Mouse (Mus musculus) midbrain, embryonic 16.5 days (tissue): ENCODE measurements at regions not wholly inside any gene's neighbourhood (a gene's known extent, or its start where the extent isn't known, plus 50 kb on each side); places are given as distances from the start of the nearest gene placed in this dataset.

Source experiments
- ATAC-seq: fragments of 200-750 bp; cut with Nextera tagmentation; 2 replicates; pipeline ENCODE4 v1.8.0; 2017; ENCODE audit warnings: moderate TSS enrichment
- H3K27ac ChIP-seq: fragments of 300-500 bp; sonication (generic); 2 replicates; pipeline ENCODE4 v1.5.1; 2014; ENCODE audit warnings: mild to moderate bottlenecking, low read length, mixed read lengths
- H3K27me3 ChIP-seq: fragments of 300-500 bp; sonication (generic); 2 replicates; pipeline ENCODE4 v1.6.1; 2014; ENCODE audit warnings: low read depth, low read length, mixed read lengths; ENCODE audit not compliant: control insufficient read depth, insufficient read depth
- H3K36me3 ChIP-seq: fragments of 300-500 bp; sonication (generic); 2 replicates; pipeline ENCODE4 v1.6.1; 2014; ENCODE audit warnings: mild to moderate bottlenecking, low read length, moderate library complexity, mixed read lengths; ENCODE audit not compliant: control insufficient read depth, insufficient read depth
- H3K4me1 ChIP-seq: fragments of 300-500 bp; sonication (generic); 2 replicates; pipeline ENCODE4 v1.6.1; 2014; ENCODE audit warnings: mild to moderate bottlenecking, low read length, mixed read lengths; ENCODE audit not compliant: control insufficient read depth, insufficient read depth
- H3K4me2 ChIP-seq: fragments of 300-500 bp; sonication (generic); 2 replicates; pipeline ENCODE4 v1.6.1; 2014; ENCODE audit warnings: mild to moderate bottlenecking, low read length, mixed read lengths
- H3K4me3 ChIP-seq: fragments of 300-500 bp; sonication (generic); 2 replicates; pipeline ENCODE4 v1.5.1; 2014; ENCODE audit warnings: low read depth, mild to moderate bottlenecking, low read length, moderate library complexity, mixed read lengths
- H3K9ac ChIP-seq: fragments of 300-500 bp; sonication (generic); 2 replicates; pipeline ENCODE4 v1.6.1; 2014; ENCODE audit warnings: low read depth, low read length, mixed read lengths
- H3K9me3 ChIP-seq: fragments of 300-500 bp; sonication (generic); replicated peaks from 2 replicates; pipeline ENCODE4 v1.6.1; 2014; ENCODE audit warnings: mild to moderate bottlenecking, low read length, mixed read lengths; ENCODE audit not compliant: control insufficient read depth, poor library complexity, severe bottlenecking
- WGBS: fragments of 180-500 bp; shearing (Covaris S2); extraction: QIAGEN DNeasy Blood & Tissue Kit; methylation state at CpG from one replicate; pipeline ENCODE4 v1.1.7; 2014; 5-methylcytosine and 5-hydroxymethylcytosine counted together

- ATAC-seq, result no peak
- Histone ChIP-seq H3K36me3 (no peaks in the 10 kb centered on the region), H3K9me3 (no peaks in the 10 kb centered on the region), H3K4me2 (no peak overlapping the region), H3K9ac (no peak overlapping the region), H3K27ac (no peak overlapping the region), H3K4me3 (no peak overlapping the region), H3K27me3 (no peaks in the 10 kb centered on the region), H3K4me1 (no peaks in the 10 kb centered on the region)
- WGBS, result 50% methylated on average over 2 of the region's 2 CpGs
These were observed 191.7 kb downstream of the Tprg start for GRCm38 (mm10) chr16:25478300-25478699.

DNA sequence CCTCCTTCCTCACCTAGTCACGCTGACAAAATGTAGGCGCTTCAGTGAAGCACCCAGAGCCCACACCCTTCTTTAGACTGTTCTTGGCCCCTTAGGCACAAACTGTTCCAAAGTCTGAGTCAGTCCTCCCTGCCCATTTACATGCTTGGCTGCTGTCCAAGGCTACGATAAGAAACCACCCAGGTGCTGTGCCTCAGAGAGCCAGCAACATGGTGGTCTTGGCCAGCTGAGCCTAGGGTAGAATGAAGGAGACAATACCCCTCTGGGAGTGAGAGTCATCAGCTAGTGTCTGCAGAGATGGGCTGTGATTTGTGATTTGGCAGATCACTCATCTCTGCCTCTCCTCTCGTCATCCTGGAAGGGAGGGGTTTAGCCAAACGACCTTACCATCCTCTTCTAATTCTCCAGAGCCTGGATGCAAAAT lies 197.2 kb downstream of the Tprg start:
- H3K9ac ChIP-seq, result no peak overlapping the region
- no peak for ATAC-seq
- H3K4me2 ChIP-seq, result no peak overlapping the region
- no peak overlapping the region for H3K27ac ChIP-seq
- H3K9me3 ChIP-seq, result no peaks in the 10 kb centered on the region
- no peaks in the 10 kb centered on the region for H3K27me3 ChIP-seq
- no peak overlapping the region for H3K4me3 ChIP-seq
- WGBS, result 69% methylated on average over 5 of the region's 5 CpGs
- no peaks in the 10 kb centered on the region for H3K4me1 ChIP-seq
- H3K36me3 ChIP-seq, result no peaks in the 10 kb centered on the region

DNA sequence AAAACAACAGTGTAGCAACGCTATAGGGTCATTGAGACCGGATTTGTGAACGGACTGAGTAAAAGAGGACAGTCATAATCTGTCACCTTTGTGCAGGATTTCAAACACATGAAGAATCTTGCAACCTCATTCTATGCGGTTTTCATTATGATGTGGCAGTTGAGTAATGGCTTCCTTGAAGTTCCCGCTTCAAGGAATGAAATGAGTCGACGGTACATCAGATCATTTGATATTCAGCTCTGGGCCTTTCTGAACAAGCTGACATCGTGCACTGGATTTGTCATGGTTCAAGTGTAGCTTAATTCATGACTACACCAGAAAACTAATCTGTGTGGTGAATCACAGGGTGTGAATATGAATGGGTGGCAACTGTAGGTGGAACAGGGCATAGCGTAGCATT lies 198.4 kb downstream of the Tprg start:
- H3K36me3 ChIP-seq, result no peaks in the 10 kb centered on the region
- no peaks in the 10 kb centered on the region for H3K9me3 ChIP-seq
- H3K27me3 ChIP-seq, result no peaks in the 10 kb centered on the region
- no peak overlapping the region for H3K4me2 ChIP-seq
- ATAC-seq, result no peak
- no peak overlapping the region for H3K4me3 ChIP-seq
- H3K27ac ChIP-seq, result no peak overlapping the region
- no peaks in the 10 kb centered on the region for H3K4me1 ChIP-seq
- no peak overlapping the region for H3K9ac ChIP-seq
- 76% methylated on average over 9 of the region's 9 CpGs for WGBS

DNA sequence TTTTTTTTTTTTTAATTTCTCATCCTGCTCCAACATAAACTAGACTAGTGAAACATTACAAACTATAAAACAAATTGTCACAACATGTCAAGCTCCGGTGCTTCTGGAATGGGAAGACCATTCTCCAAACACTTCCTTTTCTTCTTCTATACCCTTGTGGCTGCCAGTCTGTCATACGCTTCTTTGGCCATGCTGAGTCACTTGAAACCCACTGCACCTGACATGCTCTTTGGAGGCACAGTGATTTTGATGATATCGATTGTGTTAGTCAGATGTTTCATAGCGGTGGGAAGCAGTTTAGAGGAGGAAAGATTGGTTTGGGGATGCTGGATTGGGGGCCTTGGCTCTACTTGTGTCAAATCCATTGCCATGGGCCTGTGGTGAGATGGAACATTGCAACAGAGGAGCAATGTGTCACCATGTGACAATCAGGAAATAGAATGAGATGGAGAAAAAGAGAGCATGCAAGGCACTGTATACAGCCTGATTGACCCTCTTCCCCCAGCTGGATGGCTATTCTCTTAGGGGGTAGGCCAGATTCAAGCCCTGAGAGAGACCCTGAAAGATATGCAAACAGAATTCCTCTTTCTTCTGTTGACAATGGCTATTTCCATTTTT lies 197.0 kb upstream of the Trp63 start:
- Histone ChIP-seq H3K27ac (no peak overlapping the region), H3K4me3 (no peak overlapping the region), H3K4me2 (no peak overlapping the region), H3K9me3 (no peaks in the 10 kb centered on the region), H3K4me1 (no peaks in the 10 kb centered on the region), H3K9ac (no peak overlapping the region), H3K27me3 (no peaks in the 10 kb centered on the region), H3K36me3 (no peaks in the 10 kb centered on the region)
- WGBS, result 95% methylated on average over 4 of the region's 4 CpGs
- no peak for ATAC-seq

DNA sequence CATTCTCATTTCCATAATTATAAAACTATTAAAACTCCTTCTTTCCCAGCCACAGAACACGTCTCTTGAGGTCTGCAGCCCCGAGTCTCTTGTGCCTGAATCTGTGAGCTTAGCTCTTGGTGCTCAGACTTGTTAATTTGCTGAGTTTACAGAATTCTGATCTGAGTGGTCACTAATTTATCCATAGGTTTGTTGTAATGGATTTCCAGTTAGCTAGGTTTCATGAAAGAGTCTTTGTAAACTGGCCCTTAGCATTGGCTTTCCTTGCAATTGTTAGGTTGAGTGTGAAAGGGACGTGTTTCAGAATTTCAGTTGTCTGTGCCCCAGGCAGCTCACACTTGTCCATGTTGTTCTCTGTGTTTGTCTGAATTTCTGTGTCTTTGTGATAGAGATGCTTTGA lies 192.7 kb upstream of the Trp63 start:
- H3K27me3 ChIP-seq, result no peaks in the 10 kb centered on the region
- H3K9me3 ChIP-seq, result no peaks in the 10 kb centered on the region
- no peak overlapping the region for H3K4me3 ChIP-seq
- no peaks in the 10 kb centered on the region for H3K36me3 ChIP-seq
- H3K4me1 ChIP-seq, result no peaks in the 10 kb centered on the region
- no peak overlapping the region for H3K4me2 ChIP-seq
- WGBS, result 75% methylated on average over 3 of the region's 3 CpGs
- ATAC-seq, result no peak
- H3K9ac ChIP-seq, result no peak overlapping the region
- no peak overlapping the region for H3K27ac ChIP-seq

- Histone ChIP-seq H3K27me3 (no peaks in the 10 kb centered on the region), H3K36me3 (no peaks in the 10 kb centered on the region), H3K4me2 (no peak overlapping the region), H3K4me3 (no peak overlapping the region), H3K9me3 (no peaks in the 10 kb centered on the region), H3K9ac (no peak overlapping the region), H3K4me1 (no peaks in the 10 kb centered on the region), H3K27ac (no peak overlapping the region)
- 94% methylated on average over 3 of the region's 3 CpGs for WGBS
- no peak for ATAC-seq
These were observed 189.4 kb upstream of the Trp63 start for GRCm38 (mm10) chr16:25494153-25494552.

- ATAC-seq, result no peak
- 97% methylated on average over 2 of the region's 2 CpGs for WGBS
- no peaks in the 10 kb centered on the region for H3K27me3 ChIP-seq
- no peaks in the 10 kb centered on the region for H3K36me3 ChIP-seq
- no peak overlapping the region for H3K4me3 ChIP-seq
- H3K4me1 ChIP-seq, result no peaks in the 10 kb centered on the region
- H3K9ac ChIP-seq, result no peak overlapping the region
- H3K9me3 ChIP-seq, result no peaks in the 10 kb centered on the region
- no peak overlapping the region for H3K4me2 ChIP-seq
- no peak overlapping the region for H3K27ac ChIP-seq
These were observed 187.9 kb upstream of the Trp63 start for GRCm38 (mm10) chr16:25495586-25496196.

DNA sequence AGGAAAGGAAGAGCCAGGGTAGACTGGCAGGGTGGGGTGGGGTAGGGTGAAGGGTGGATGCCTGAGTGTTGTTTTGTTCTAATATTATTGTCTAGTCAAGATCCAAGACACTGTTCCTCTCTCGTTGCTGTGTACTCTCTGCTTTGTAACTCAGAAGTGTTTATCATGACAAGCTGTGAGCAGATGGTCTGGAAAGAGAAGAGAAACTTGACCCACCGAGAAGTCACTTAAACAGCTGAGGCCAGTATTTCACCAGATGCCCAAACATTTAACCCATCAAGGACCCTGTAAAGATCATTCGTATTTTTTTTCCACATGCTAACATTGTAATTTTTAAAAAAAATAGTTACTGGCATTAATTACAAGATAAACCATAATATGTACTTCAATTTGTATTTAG lies 178.7 kb upstream of the Trp63 start:
- Histone ChIP-seq H3K4me3 (no peak overlapping the region), H3K27ac (no peak overlapping the region), H3K4me1 (no peaks in the 10 kb centered on the region), H3K4me2 (no peak overlapping the region), H3K9me3 (no peaks in the 10 kb centered on the region), H3K9ac (no peak overlapping the region), H3K36me3 (no peaks in the 10 kb centered on the region), H3K27me3 (no peaks in the 10 kb centered on the region)
- WGBS, result 72% methylated on average over 3 of the region's 3 CpGs
- ATAC-seq, result no peak

DNA sequence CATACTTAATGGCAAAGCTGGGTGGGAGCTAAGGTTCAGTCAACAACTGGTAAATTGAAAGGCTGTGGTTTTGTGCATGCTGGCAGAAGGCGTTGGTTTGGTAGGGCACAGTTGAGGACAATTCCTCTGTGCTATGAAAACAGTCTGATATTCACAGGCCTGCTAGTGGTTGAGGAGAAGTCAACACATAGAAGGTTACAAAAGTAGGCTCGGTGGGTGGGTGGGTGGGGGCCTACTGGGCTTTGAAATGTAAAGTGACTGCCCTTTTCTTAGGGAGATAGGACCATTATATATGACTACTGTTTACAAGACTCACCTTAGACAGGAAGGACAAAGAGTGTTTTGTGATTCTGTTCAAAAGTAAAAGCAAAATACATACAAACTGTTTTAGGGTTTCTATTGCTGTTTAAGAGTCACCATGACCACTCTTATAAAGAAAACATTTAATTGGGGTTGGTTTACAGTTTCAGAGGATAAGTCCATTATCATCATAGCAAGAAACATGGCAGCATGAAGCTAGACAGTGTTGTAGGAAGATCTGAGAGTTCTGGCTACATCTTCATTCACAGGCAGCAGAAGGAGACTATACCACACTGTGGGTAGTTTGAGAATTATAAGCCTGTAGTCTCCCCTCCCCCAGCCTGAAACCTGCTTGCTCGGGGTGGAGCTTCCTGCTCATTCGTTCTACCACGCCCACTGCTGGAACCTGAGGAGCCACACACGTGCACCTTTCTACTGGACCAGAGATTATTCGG lies 166.3 kb upstream of the Trp63 start:
- Histone ChIP-seq H3K36me3 (no peaks in the 10 kb centered on the region), H3K4me2 (no peak overlapping the region), H3K9ac (no peak overlapping the region), H3K4me3 (no peak overlapping the region), H3K4me1 (no peaks in the 10 kb centered on the region), H3K27me3 (no peaks in the 10 kb centered on the region), H3K27ac (no peak overlapping the region), H3K9me3 (no peaks in the 10 kb centered on the region)
- WGBS, result 63% methylated on average over 5 of the region's 7 CpGs
- ATAC-seq, result no peak
